Mouse (Mus musculus): ENCODE data around the gene A230050P20Rik. TPM values are rescaled to one million over a fixed set of nuclear protein-coding genes. Genes with fewer than 3 reads are reported as not detected.

A230050P20Rik gene
- polyA plus RNA-seq, 1 experiment from 2014 or later: 1.2 TPM

- Histone ChIP-seq H3K4me2 (ENCODE audit: low read depth, severe bottlenecking) (peak overlapping the region; percentile 36), H3K9me3 (ENCODE audit: control insufficient read depth, low read length) (no peaks in the 10 kb centered on the region), H3K4me3 (ENCODE audit: low read depth, low read length) (peak overlapping the region; percentile 79), H3K4me1 (ENCODE audit: control insufficient read depth, insufficient read depth, low read length) (no peaks in the 10 kb centered on the region), H3K27ac (replicated peaks; ENCODE audit: low read depth, low read length) (0 out of 2 replicates have a peak overlapping the region, but pooled peaks have one; percentile 37), H3K27me3 (ENCODE audit: control insufficient read depth, insufficient read depth, low read length) (no peaks in the 10 kb centered on the region), H3K9ac (ENCODE audit: low read length) (peak overlapping the region; percentile 58), H3K36me3 (ENCODE audit: control insufficient read depth, insufficient read depth, low read length) (peaks cover 30% of the 10 kb centered on the region)
- WGBS: under 1% methylated on average over 30 of the region's 30 CpGs
- DNase-seq (ENCODE audit: low spot score) (no peak), ATAC-seq (ENCODE audit: insufficient number of reproducible peaks, low FRiP score, low TSS enrichment, low read depth) (peak; percentile 38)
Measured at GRCm38 (mm10) chr9:20888386-20888765, 19.9 kb downstream of the A230050P20Rik start.

GRCm38 (mm10) chr9:20889185-20890141, 21.0 kb downstream of the A230050P20Rik start:
- Histone ChIP-seq H3K36me3 (ENCODE audit: control insufficient read depth, insufficient read depth, low read length) (peaks cover 40% of the 10 kb centered on the region), H3K27ac (replicated peaks; ENCODE audit: low read depth, low read length) (no peak overlapping the region), H3K4me3 (ENCODE audit: low read depth, low read length) (peak overlapping the region; percentile 79; the same call in 1 of the 2 replicates), H3K27me3 (ENCODE audit: control insufficient read depth, insufficient read depth, low read length) (no peaks in the 10 kb centered on the region), H3K9ac (ENCODE audit: low read length) (no peak overlapping the region), H3K4me2 (ENCODE audit: low read depth, severe bottlenecking) (peak overlapping the region; percentile 36), H3K9me3 (ENCODE audit: control insufficient read depth, low read length) (no peaks in the 10 kb centered on the region), H3K4me1 (ENCODE audit: control insufficient read depth, insufficient read depth, low read length) (no peaks in the 10 kb centered on the region)
- ATAC-seq (ENCODE audit: insufficient number of reproducible peaks, low FRiP score, low TSS enrichment, low read depth) (no peak), DNase-seq (ENCODE audit: low spot score) (no peak)
- WGBS: 83% methylated on average over 29 of the region's 29 CpGs

GRCm38 (mm10) chr9:20890411-20890810, 22.0 kb downstream of the A230050P20Rik start:
- no peaks in the 10 kb centered on the region for H3K27me3 ChIP-seq (ENCODE audit: control insufficient read depth, insufficient read depth, low read length)
- H3K4me1 ChIP-seq (ENCODE audit: control insufficient read depth, insufficient read depth, low read length): no peaks in the 10 kb centered on the region
- ATAC-seq (ENCODE audit: insufficient number of reproducible peaks, low FRiP score, low TSS enrichment, low read depth) (no peak), DNase-seq (ENCODE audit: low spot score) (no peak)
- 93% methylated on average over 5 of the region's 5 CpGs for WGBS
- peaks cover 47% of the 10 kb centered on the region for H3K36me3 ChIP-seq (ENCODE audit: control insufficient read depth, insufficient read depth, low read length)
- H3K4me2 ChIP-seq (ENCODE audit: low read depth, severe bottlenecking): no peak overlapping the region
- no peaks in the 10 kb centered on the region for H3K9me3 ChIP-seq (ENCODE audit: control insufficient read depth, low read length)
- H3K9ac ChIP-seq (ENCODE audit: low read length): no peak overlapping the region
- no peak overlapping the region for H3K4me3 ChIP-seq (ENCODE audit: low read depth, low read length)
- H3K27ac ChIP-seq (replicated peaks; ENCODE audit: low read depth, low read length): no peak overlapping the region

GRCm38 (mm10) chr9:20891339-20892103, 23.1 kb downstream of the A230050P20Rik start:
- Histone ChIP-seq H3K27ac (replicated peaks; ENCODE audit: low read depth, low read length) (no peak overlapping the region), H3K9ac (ENCODE audit: low read length) (no peak overlapping the region), H3K36me3 (ENCODE audit: control insufficient read depth, insufficient read depth, low read length) (peaks cover 55% of the 10 kb centered on the region), H3K4me2 (ENCODE audit: low read depth, severe bottlenecking) (no peak overlapping the region), H3K27me3 (ENCODE audit: control insufficient read depth, insufficient read depth, low read length) (no peaks in the 10 kb centered on the region), H3K4me1 (ENCODE audit: control insufficient read depth, insufficient read depth, low read length) (no peaks in the 10 kb centered on the region), H3K9me3 (ENCODE audit: control insufficient read depth, low read length) (no peaks in the 10 kb centered on the region), H3K4me3 (ENCODE audit: low read depth, low read length) (no peak overlapping the region)
- ATAC-seq (ENCODE audit: insufficient number of reproducible peaks, low FRiP score, low TSS enrichment, low read depth): no peak
- DNase-seq (ENCODE audit: low spot score): no peak
- WGBS: 80% methylated on average over 26 of the region's 26 CpGs

- H3K36me3 ChIP-seq (ENCODE audit: control insufficient read depth, insufficient read depth, low read length): peaks cover 58% of the 10 kb centered on the region
- H3K4me1 ChIP-seq (ENCODE audit: control insufficient read depth, insufficient read depth, low read length): peaks cover 2% of the 10 kb centered on the region
- no peaks in the 10 kb centered on the region for H3K27me3 ChIP-seq (ENCODE audit: control insufficient read depth, insufficient read depth, low read length)
- no peaks in the 10 kb centered on the region for H3K9me3 ChIP-seq (ENCODE audit: control insufficient read depth, low read length)
- ATAC-seq (ENCODE audit: insufficient number of reproducible peaks, low FRiP score, low TSS enrichment, low read depth) (no peak), DNase-seq (ENCODE audit: low spot score) (no peak)
- H3K9ac ChIP-seq (ENCODE audit: low read length): no peak overlapping the region
- no peak overlapping the region for H3K27ac ChIP-seq (replicated peaks; ENCODE audit: low read depth, low read length)
- no peak overlapping the region for H3K4me2 ChIP-seq (ENCODE audit: low read depth, severe bottlenecking)
- H3K4me3 ChIP-seq (ENCODE audit: low read depth, low read length): no peak overlapping the region
- 70% methylated on average over 5 of the region's 5 CpGs for WGBS
Measured at GRCm38 (mm10) chr9:20892104-20892653, 23.7 kb downstream of the A230050P20Rik start.

- Histone ChIP-seq H3K36me3 (ENCODE audit: control insufficient read depth, insufficient read depth, low read length) (peaks cover 58% of the 10 kb centered on the region), H3K9me3 (ENCODE audit: control insufficient read depth, low read length) (no peaks in the 10 kb centered on the region), H3K4me3 (ENCODE audit: low read depth, low read length) (no peak overlapping the region), H3K4me2 (ENCODE audit: low read depth, severe bottlenecking) (no peak overlapping the region), H3K4me1 (ENCODE audit: control insufficient read depth, insufficient read depth, low read length) (peaks cover 8% of the 10 kb centered on the region), H3K27me3 (ENCODE audit: control insufficient read depth, insufficient read depth, low read length) (no peaks in the 10 kb centered on the region), H3K9ac (ENCODE audit: low read length) (no peak overlapping the region), H3K27ac (replicated peaks; ENCODE audit: low read depth, low read length) (no peak overlapping the region)
- DNase-seq (ENCODE audit: low spot score): no peak
- 66% methylated on average over 5 of the region's 5 CpGs for WGBS
- ATAC-seq (ENCODE audit: insufficient number of reproducible peaks, low FRiP score, low TSS enrichment, low read depth): no peak
Measured at GRCm38 (mm10) chr9:20893069-20893468, 24.6 kb downstream of the A230050P20Rik start.

- Histone ChIP-seq H3K9me3 (ENCODE audit: control insufficient read depth, low read length) (no peaks in the 10 kb centered on the region), H3K9ac (ENCODE audit: low read length) (no peak overlapping the region), H3K27me3 (ENCODE audit: control insufficient read depth, insufficient read depth, low read length) (no peaks in the 10 kb centered on the region), H3K36me3 (ENCODE audit: control insufficient read depth, insufficient read depth, low read length) (peaks cover 58% of the 10 kb centered on the region), H3K27ac (replicated peaks; ENCODE audit: low read depth, low read length) (no peak overlapping the region), H3K4me3 (ENCODE audit: low read depth, low read length) (no peak overlapping the region), H3K4me2 (ENCODE audit: low read depth, severe bottlenecking) (no peak overlapping the region), H3K4me1 (ENCODE audit: control insufficient read depth, insufficient read depth, low read length) (peaks cover 8% of the 10 kb centered on the region)
- DNase-seq (ENCODE audit: low spot score): no peak
- ATAC-seq (ENCODE audit: insufficient number of reproducible peaks, low FRiP score, low TSS enrichment, low read depth): no peak
- 87% methylated on average over 13 of the region's 13 CpGs for WGBS
Measured at GRCm38 (mm10) chr9:20893590-20894343, 25.3 kb downstream of the A230050P20Rik start.

GRCm38 (mm10) chr9:20894629-20895028, 26.2 kb downstream of the A230050P20Rik start:
- 91% methylated on average over 15 of the region's 15 CpGs for WGBS
- no peak overlapping the region for H3K4me2 ChIP-seq (ENCODE audit: low read depth, severe bottlenecking)
- DNase-seq (ENCODE audit: low spot score): no peak
- no peak overlapping the region for H3K9ac ChIP-seq (ENCODE audit: low read length)
- H3K9me3 ChIP-seq (ENCODE audit: control insufficient read depth, low read length): no peaks in the 10 kb centered on the region
- H3K27me3 ChIP-seq (ENCODE audit: control insufficient read depth, insufficient read depth, low read length): no peaks in the 10 kb centered on the region
- no peak for ATAC-seq (ENCODE audit: insufficient number of reproducible peaks, low FRiP score, low TSS enrichment, low read depth)
- peaks cover 8% of the 10 kb centered on the region for H3K4me1 ChIP-seq (ENCODE audit: control insufficient read depth, insufficient read depth, low read length)
- no peak overlapping the region for H3K4me3 ChIP-seq (ENCODE audit: low read depth, low read length)
- H3K36me3 ChIP-seq (ENCODE audit: control insufficient read depth, insufficient read depth, low read length): peaks cover 58% of the 10 kb centered on the region
- no peak overlapping the region for H3K27ac ChIP-seq (replicated peaks; ENCODE audit: low read depth, low read length)
